Mouse (Mus musculus) neural tube, embryonic 15.5 days (tissue): Measurements from ENCODE around the gene A3galt2. TPM values are rescaled to one million over a fixed set of nuclear protein-coding genes. Genes with fewer than 3 reads are reported as not detected.

ENCODE experiments used
- ATAC-seq: fragments of 200-750 bp; cut with Nextera tagmentation; 2 replicates; pipeline ENCODE4 v1.8.0; 2017; ENCODE audit warnings: mild to moderate bottlenecking, moderate TSS enrichment, moderate library complexity; ENCODE audit not compliant: low FRiP score
- H3K27ac ChIP-seq: fragments of 300-500 bp; sonication (generic); replicated peaks from 2 replicates; pipeline ENCODE4 v1.5.1; 2015; ENCODE audit warnings: mild to moderate bottlenecking, inconsistent platforms
- H3K27me3 ChIP-seq: fragments of 300-500 bp; sonication (generic); replicated peaks from 2 replicates; pipeline ENCODE4 v1.6.1; 2015; ENCODE audit warnings: inconsistent platforms
- H3K36me3 ChIP-seq: fragments of 300-500 bp; sonication (generic); 2 replicates; pipeline ENCODE4 v1.6.1; 2015; ENCODE audit warnings: inconsistent platforms
- H3K4me1 ChIP-seq: fragments of 300-500 bp; sonication (generic); 2 replicates; pipeline ENCODE4 v1.6.1; 2015; ENCODE audit warnings: inconsistent platforms
- H3K4me2 ChIP-seq: fragments of 300-500 bp; sonication (generic); 2 replicates; pipeline ENCODE4 v1.6.1; 2015; ENCODE audit warnings: inconsistent platforms, mild to moderate bottlenecking, moderate library complexity
- H3K4me3 ChIP-seq: fragments of 300-500 bp; sonication (generic); replicated peaks from 2 replicates; pipeline ENCODE4 v1.5.1; 2015; ENCODE audit warnings: mild to moderate bottlenecking, inconsistent platforms
- H3K9ac ChIP-seq: fragments of 300-500 bp; sonication (generic); replicated peaks from 2 replicates; pipeline ENCODE4 v1.6.1; 2015; ENCODE audit warnings: mild to moderate bottlenecking, inconsistent platforms
- H3K9me3 ChIP-seq: fragments of 300-500 bp; sonication (generic); replicated peaks from 2 replicates; pipeline ENCODE4 v1.6.1; 2016; ENCODE audit warnings: inconsistent platforms
- WGBS: fragments of 180-500 bp; shearing (Covaris S2); methylation state at CpG from one replicate; pipeline ENCODE4 v1.1.7; 2015; ENCODE audit warnings: mixed read lengths; 5-methylcytosine and 5-hydroxymethylcytosine counted together
- polyA plus RNA-seq: library from polyadenylated mRNA; unstranded; fragments of >200 nt; fragmentation: Nextera tagmentation; extraction: Ambion mirVana; gene quantifications from 2 replicates; pipeline ENCODE4 v1.2.1, GENCODE M21; 2015

The A3galt2 gene
- 0.34 and 0.41 TPM in 2 replicates for polyA plus RNA-seq

- no peak; the same call in 1 of the 2 replicates for ATAC-seq
- Histone ChIP-seq H3K27me3 (no peaks in the 10 kb centered on the region), H3K4me1 (no peaks in the 10 kb centered on the region), H3K9ac (no peak within 1 kb of the TSS), H3K4me3 (no peak within 1 kb of the TSS), H3K9me3 (no peaks in the 10 kb centered on the region), H3K4me2 (no peak within 1 kb of the TSS), H3K27ac (peak within 1 kb of the TSS; percentile 48; the same call in 1 of the 2 replicates), H3K36me3 (peaks cover 39% of the 10 kb centered on the region)
- 86% methylated on average over 3 of the region's 3 CpGs for WGBS
Observed at GRCm38 (mm10) chr4:128755064-128755463, at the start of gene A3galt2. Gene A3galt2 (plus strand): TSS chr4:128755364.

GRCm38 (mm10) chr4:128706626-128707025 lies 48.5 kb upstream of the A3galt2 start:
- peaks cover 38% of the 10 kb centered on the region for H3K36me3 ChIP-seq
- WGBS: 35% methylated on average over 9 of the region's 9 CpGs
- H3K4me1 ChIP-seq: peaks cover 13% of the 10 kb centered on the region
- no peak overlapping the region for H3K27ac ChIP-seq
- no peak overlapping the region for H3K4me2 ChIP-seq
- H3K27me3 ChIP-seq: no peaks in the 10 kb centered on the region
- no peaks in the 10 kb centered on the region for H3K9me3 ChIP-seq
- H3K4me3 ChIP-seq: no peak overlapping the region
- H3K9ac ChIP-seq: no peak overlapping the region
- no peak for ATAC-seq

GRCm38 (mm10) chr4:128707384-128707783 lies 47.8 kb upstream of the A3galt2 start:
- 74% methylated on average over 4 of the region's 4 CpGs for WGBS

GRCm38 (mm10) chr4:128709061-128709780 lies 45.9 kb upstream of the A3galt2 start:
- Histone ChIP-seq H3K4me2 (no peak overlapping the region), H3K4me1 (peaks cover 22% of the 10 kb centered on the region), H3K27ac (no peak overlapping the region), H3K9me3 (no peaks in the 10 kb centered on the region), H3K36me3 (peaks cover 42% of the 10 kb centered on the region), H3K27me3 (no peaks in the 10 kb centered on the region), H3K9ac (no peak overlapping the region), H3K4me3 (no peak overlapping the region)
- WGBS: 78% methylated on average over 15 of the region's 15 CpGs
- no peak for ATAC-seq

More at GRCm38 (mm10) chr4:128707384-128707783, 47.8 kb upstream of the A3galt2 start:
- Histone ChIP-seq H3K4me1 (peaks cover 21% of the 10 kb centered on the region), H3K4me3 (no peak overlapping the region), H3K27ac (no peak overlapping the region), H3K4me2 (no peak overlapping the region), H3K9me3 (no peaks in the 10 kb centered on the region), H3K27me3 (no peaks in the 10 kb centered on the region), H3K9ac (no peak overlapping the region), H3K36me3 (peaks cover 40% of the 10 kb centered on the region)
- no peak for ATAC-seq

GRCm38 (mm10) chr4:128709781-128710166 lies 45.4 kb upstream of the A3galt2 start:
- no peak overlapping the region for H3K4me3 ChIP-seq
- H3K4me1 ChIP-seq: peaks cover 27% of the 10 kb centered on the region
- H3K27ac ChIP-seq: no peak overlapping the region
- 90% methylated on average over 12 of the region's 12 CpGs for WGBS
- no peak overlapping the region for H3K4me2 ChIP-seq
- H3K9me3 ChIP-seq: no peaks in the 10 kb centered on the region
- no peaks in the 10 kb centered on the region for H3K27me3 ChIP-seq
- H3K9ac ChIP-seq: no peak overlapping the region
- no peak for ATAC-seq
- H3K36me3 ChIP-seq: peaks cover 42% of the 10 kb centered on the region

GRCm38 (mm10) chr4:128710286-128710685 lies 44.9 kb upstream of the A3galt2 start:
- no peak overlapping the region for H3K4me2 ChIP-seq
- peaks cover 32% of the 10 kb centered on the region for H3K4me1 ChIP-seq
- 85% methylated on average over 6 of the region's 6 CpGs for WGBS
- no peak for ATAC-seq
- no peaks in the 10 kb centered on the region for H3K9me3 ChIP-seq
- peaks cover 42% of the 10 kb centered on the region for H3K36me3 ChIP-seq
- H3K27ac ChIP-seq: no peak overlapping the region
- no peaks in the 10 kb centered on the region for H3K27me3 ChIP-seq
- H3K9ac ChIP-seq: no peak overlapping the region
- no peak overlapping the region for H3K4me3 ChIP-seq

GRCm38 (mm10) chr4:128710800-128711199 lies 44.4 kb upstream of the A3galt2 start:
- no peaks in the 10 kb centered on the region for H3K9me3 ChIP-seq
- peak overlapping the region; percentile 21; the same call in 1 of the 2 replicates for H3K9ac ChIP-seq
- H3K27ac ChIP-seq: 0 out of 2 replicates have a peak overlapping the region, but pooled peaks have one; percentile 10
- no peak overlapping the region for H3K4me2 ChIP-seq
- H3K4me3 ChIP-seq: no peak overlapping the region
- WGBS: 79% methylated on average over 9 of the region's 9 CpGs
- 0 out of 2 replicates have a peak, but pooled peaks have one; percentile 6 for ATAC-seq
- peaks cover 38% of the 10 kb centered on the region for H3K4me1 ChIP-seq
- H3K27me3 ChIP-seq: no peaks in the 10 kb centered on the region
- peaks cover 39% of the 10 kb centered on the region for H3K36me3 ChIP-seq

- Histone ChIP-seq H3K4me1 (peaks cover 41% of the 10 kb centered on the region), H3K4me2 (peak overlapping the region; percentile 46), H3K27ac (0 out of 2 replicates have a peak overlapping the region, but pooled peaks have one; percentile 10), H3K27me3 (no peaks in the 10 kb centered on the region), H3K9ac (peak overlapping the region; percentile 21; the same call in 1 of the 2 replicates), H3K36me3 (peaks cover 34% of the 10 kb centered on the region), H3K4me3 (no peak overlapping the region), H3K9me3 (no peaks in the 10 kb centered on the region)
- peak; percentile 63 for ATAC-seq
- WGBS: 11% methylated on average over 24 of the region's 24 CpGs
Observed at GRCm38 (mm10) chr4:128711455-128712135, 43.6 kb upstream of the A3galt2 start.

GRCm38 (mm10) chr4:128712136-128712655 lies 43.0 kb upstream of the A3galt2 start:
- H3K9ac ChIP-seq: no peak overlapping the region
- H3K27ac ChIP-seq: no peak overlapping the region
- WGBS: 62% methylated on average over 13 of the region's 13 CpGs
- no peak overlapping the region for H3K4me3 ChIP-seq
- 0 out of 2 replicates have a peak overlapping the region, but pooled peaks have one; percentile 46 for H3K4me2 ChIP-seq
- H3K4me1 ChIP-seq: peaks cover 45% of the 10 kb centered on the region
- H3K9me3 ChIP-seq: no peaks in the 10 kb centered on the region
- no peak for ATAC-seq
- H3K36me3 ChIP-seq: peaks cover 32% of the 10 kb centered on the region
- H3K27me3 ChIP-seq: no peaks in the 10 kb centered on the region

GRCm38 (mm10) chr4:128712941-128713340 lies 42.2 kb upstream of the A3galt2 start:
- Histone ChIP-seq H3K9ac (no peak overlapping the region), H3K4me3 (no peak overlapping the region), H3K9me3 (no peaks in the 10 kb centered on the region), H3K27ac (no peak overlapping the region), H3K27me3 (no peaks in the 10 kb centered on the region), H3K4me1 (peaks cover 52% of the 10 kb centered on the region), H3K4me2 (no peak overlapping the region), H3K36me3 (peaks cover 33% of the 10 kb centered on the region)
- WGBS: 90% methylated on average over 6 of the region's 6 CpGs
- no peak for ATAC-seq

GRCm38 (mm10) chr4:128715241-128716204 lies 39.6 kb upstream of the A3galt2 start:
- WGBS: 8% methylated on average over 14 of the region's 14 CpGs
- Histone ChIP-seq H3K27ac (peak overlapping the region; percentile 87), H3K9ac (peak overlapping the region; percentile 2; the same call in 1 of the 2 replicates), H3K4me3 (no peak overlapping the region), H3K27me3 (no peaks in the 10 kb centered on the region), H3K4me2 (peak overlapping the region; percentile 37), H3K36me3 (peaks cover 11% of the 10 kb centered on the region), H3K4me1 (peaks cover 73% of the 10 kb centered on the region), H3K9me3 (no peaks in the 10 kb centered on the region)
- ATAC-seq: peak; percentile 75
